Mouse (Mus musculus): ENCODE results near the gene Srbd1. TPM values are rescaled to one million over a fixed set of nuclear protein-coding genes. Genes with fewer than 3 reads are reported as not detected.

The Srbd1 gene
- polyA plus RNA-seq, 1 experiment from 2014 or later, result 9.1 TPM

- H3K4me2 ChIP-seq (ENCODE audit: low read length), result peak overlapping the region; percentile 95
- peaks cover 27% of the 10 kb centered on the region for H3K4me1 ChIP-seq (ENCODE audit: control insufficient read depth, insufficient read depth, low read length)
- H3K9me3 ChIP-seq (ENCODE audit: control insufficient read depth, low read length), result no peaks in the 10 kb centered on the region
- peaks cover 8% of the 10 kb centered on the region; the same call in 1 of the 2 replicates for H3K27me3 ChIP-seq (ENCODE audit: control insufficient read depth, insufficient read depth, low read length)
- no peaks in the 10 kb centered on the region for H3K36me3 ChIP-seq (ENCODE audit: control insufficient read depth, insufficient read depth, low read length)
- ATAC-seq (ENCODE audit: low FRiP score, low TSS enrichment) (no peak), DNase-seq (no peak)
- H3K4me3 ChIP-seq (replicated peaks; ENCODE audit: low read depth, low read length), result peak overlapping the region; percentile 67
- 50% methylated on average over 9 of the region's 9 CpGs for WGBS
- no peak overlapping the region for H3K27ac ChIP-seq (replicated peaks; ENCODE audit: low read depth, low read length)
- H3K9ac ChIP-seq (replicated peaks; ENCODE audit: low read length), result no peak overlapping the region
Measured at GRCm38 (mm10) chr17:86170164-86170958, 25.4 kb upstream of the Srbd1 start.

- ATAC-seq (ENCODE audit: low FRiP score, low TSS enrichment), result no peak
- H3K4me1 ChIP-seq (ENCODE audit: control insufficient read depth, insufficient read depth, low read length), result peaks cover 27% of the 10 kb centered on the region
- H3K9ac ChIP-seq (replicated peaks; ENCODE audit: low read length), result peak overlapping the region; percentile 77; the same call in 1 of the 2 replicates
- no peaks in the 10 kb centered on the region for H3K36me3 ChIP-seq (ENCODE audit: control insufficient read depth, insufficient read depth, low read length)
- no peak overlapping the region for H3K27ac ChIP-seq (replicated peaks; ENCODE audit: low read depth, low read length)
- peak overlapping the region; percentile 67 for H3K4me3 ChIP-seq (replicated peaks; ENCODE audit: low read depth, low read length)
- 21% methylated on average over 6 of the region's 6 CpGs for WGBS
- peak overlapping the region; percentile 95 for H3K4me2 ChIP-seq (ENCODE audit: low read length)
- H3K27me3 ChIP-seq (ENCODE audit: control insufficient read depth, insufficient read depth, low read length), result peaks cover 8% of the 10 kb centered on the region; the same call in 1 of the 2 replicates
- DNase-seq, result no peak
- H3K9me3 ChIP-seq (ENCODE audit: control insufficient read depth, low read length), result no peaks in the 10 kb centered on the region
Measured at GRCm38 (mm10) chr17:86169092-86169491, 24.1 kb upstream of the Srbd1 start.

GRCm38 (mm10) chr17:86168231-86168981, 23.4 kb upstream of the Srbd1 start:
- WGBS, result under 1% methylated on average over 64 of the region's 64 CpGs
- peaks cover 27% of the 10 kb centered on the region for H3K4me1 ChIP-seq (ENCODE audit: control insufficient read depth, insufficient read depth, low read length)

DNA sequence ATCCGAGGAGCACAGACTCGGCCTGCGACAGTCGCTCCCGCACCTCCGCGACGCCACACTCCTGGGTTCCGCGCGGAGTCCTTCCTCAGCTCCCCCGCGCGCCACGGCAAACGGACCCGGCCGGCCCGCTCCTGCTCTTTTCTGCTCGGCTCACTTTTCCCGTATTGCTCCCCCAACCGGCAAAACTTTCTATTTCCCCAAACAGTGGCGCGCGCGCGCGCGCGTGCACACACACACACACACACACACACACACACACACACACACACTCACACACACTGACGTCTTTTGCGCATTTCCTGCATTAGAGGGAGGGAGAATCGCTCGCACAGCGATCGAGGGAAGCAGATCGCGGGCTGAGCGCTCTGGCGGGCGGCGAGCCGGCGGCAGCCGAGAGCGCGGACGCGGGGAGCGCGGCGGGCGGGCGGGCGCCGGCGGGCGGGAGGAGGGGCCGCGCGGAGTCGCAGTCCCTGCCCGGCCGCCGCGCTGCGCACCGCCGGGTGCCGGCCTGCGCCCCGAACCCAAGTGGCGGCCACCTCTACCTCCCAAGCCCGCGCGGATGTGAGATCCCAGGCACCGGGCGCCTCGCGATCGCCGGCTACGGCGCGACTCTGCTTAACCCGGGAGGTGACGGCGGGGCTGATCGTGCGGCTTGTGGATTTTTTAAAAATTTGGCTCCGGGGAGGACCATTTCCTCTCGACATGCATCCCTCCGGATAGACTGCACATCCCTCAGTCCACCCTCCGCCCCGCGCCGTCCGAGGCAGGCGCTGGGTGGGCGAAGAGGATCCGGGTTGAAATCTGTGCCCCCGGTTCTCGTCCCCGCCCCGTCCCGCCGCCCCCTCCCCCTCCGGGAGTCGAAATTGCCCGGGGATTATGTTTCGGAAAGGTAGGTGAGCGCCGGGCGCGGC, 22.6 kb upstream of the Srbd1 start, which contains the start of gene Prkce:
Gene Prkce (plus strand): TSS at position 466 of the 911 bp plus-strand sequence.
- no peaks in the 10 kb centered on the region for H3K9me3 ChIP-seq (ENCODE audit: control insufficient read depth, low read length)
- peak within 1 kb of the TSS; percentile 67 for H3K4me3 ChIP-seq (replicated peaks; ENCODE audit: low read depth, low read length)
- H3K9ac ChIP-seq (replicated peaks; ENCODE audit: low read length), result peak within 1 kb of the TSS; percentile 77
- H3K4me2 ChIP-seq (ENCODE audit: low read length), result peak within 1 kb of the TSS; percentile 95
- peak within 1 kb of the TSS; percentile 85 for H3K27ac ChIP-seq (replicated peaks; ENCODE audit: low read depth, low read length)
- peaks cover 8% of the 10 kb centered on the region; the same call in 1 of the 2 replicates for H3K27me3 ChIP-seq (ENCODE audit: control insufficient read depth, insufficient read depth, low read length)
- no peaks in the 10 kb centered on the region for H3K36me3 ChIP-seq (ENCODE audit: control insufficient read depth, insufficient read depth, low read length)
- peaks cover 27% of the 10 kb centered on the region for H3K4me1 ChIP-seq (ENCODE audit: control insufficient read depth, insufficient read depth, low read length)
- DNase-seq (peak; percentile 94), ATAC-seq (ENCODE audit: low FRiP score, low TSS enrichment) (peak; percentile 74)
- under 1% methylated on average over 109 of the region's 115 CpGs for WGBS

More at GRCm38 (mm10) chr17:86168231-86168981, 23.4 kb upstream of the Srbd1 start:
- peak overlapping the region; percentile 95 for H3K4me2 ChIP-seq (ENCODE audit: low read length)
- peak overlapping the region; percentile 67 for H3K4me3 ChIP-seq (replicated peaks; ENCODE audit: low read depth, low read length)
- ATAC-seq (ENCODE audit: low FRiP score, low TSS enrichment) (no peak), DNase-seq (peak; percentile 71)
- peaks cover 8% of the 10 kb centered on the region; the same call in 1 of the 2 replicates for H3K27me3 ChIP-seq (ENCODE audit: control insufficient read depth, insufficient read depth, low read length)
- H3K9ac ChIP-seq (replicated peaks; ENCODE audit: low read length), result peak overlapping the region; percentile 77
- H3K36me3 ChIP-seq (ENCODE audit: control insufficient read depth, insufficient read depth, low read length), result no peaks in the 10 kb centered on the region
- H3K9me3 ChIP-seq (ENCODE audit: control insufficient read depth, low read length), result no peaks in the 10 kb centered on the region
- H3K27ac ChIP-seq (replicated peaks; ENCODE audit: low read depth, low read length), result peak overlapping the region; percentile 85

DNA sequence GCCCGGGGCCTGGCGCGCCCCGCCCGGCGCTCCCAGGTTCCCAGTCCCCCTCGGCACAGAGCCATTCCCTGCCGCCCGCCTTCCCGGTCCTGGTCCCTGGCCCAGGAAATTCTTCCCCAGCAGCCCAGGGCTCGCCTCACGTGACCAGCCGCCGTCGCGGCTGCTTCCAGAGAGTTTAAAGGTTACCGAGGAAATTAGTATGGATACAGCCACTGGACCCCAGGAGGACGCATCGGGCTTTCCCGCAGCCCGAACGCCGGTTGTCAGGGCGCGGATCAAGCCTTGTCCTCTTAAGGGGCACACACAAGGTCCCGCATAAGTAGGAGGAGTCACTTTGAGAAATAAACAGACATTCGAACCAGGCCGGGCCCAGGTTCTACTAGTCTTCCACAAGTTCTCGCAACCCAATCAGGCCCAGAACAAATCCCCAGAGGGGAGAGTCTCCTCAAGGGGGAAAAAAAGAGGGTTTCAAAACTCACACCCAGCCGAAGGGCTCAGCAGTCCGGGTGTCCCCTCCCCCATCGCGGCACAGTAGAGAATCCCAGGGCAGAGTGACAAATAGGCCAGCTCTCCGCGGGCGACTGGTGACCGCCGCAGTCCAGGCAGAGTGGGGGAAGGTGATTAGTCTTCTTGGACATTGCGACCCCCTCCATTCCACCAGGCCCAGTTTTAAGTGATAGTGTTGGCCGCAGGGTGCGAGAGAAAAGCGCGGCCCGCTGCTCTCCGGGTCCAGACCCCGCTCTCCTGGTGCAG, 21.8 kb upstream of the Srbd1 start:
- H3K4me1 ChIP-seq (ENCODE audit: control insufficient read depth, insufficient read depth, low read length), result peaks cover 27% of the 10 kb centered on the region
- H3K4me2 ChIP-seq (ENCODE audit: low read length), result peak overlapping the region; percentile 95
- peak; percentile 75 for DNase-seq
- under 1% methylated on average over 46 of the region's 46 CpGs for WGBS
- H3K36me3 ChIP-seq (ENCODE audit: control insufficient read depth, insufficient read depth, low read length), result no peaks in the 10 kb centered on the region
- peak overlapping the region; percentile 77 for H3K9ac ChIP-seq (replicated peaks; ENCODE audit: low read length)
- ATAC-seq (ENCODE audit: low FRiP score, low TSS enrichment), result peak; percentile 49
- H3K27me3 ChIP-seq (ENCODE audit: control insufficient read depth, insufficient read depth, low read length), result peaks cover 8% of the 10 kb centered on the region; the same call in 1 of the 2 replicates
- no peaks in the 10 kb centered on the region for H3K9me3 ChIP-seq (ENCODE audit: control insufficient read depth, low read length)
- H3K4me3 ChIP-seq (replicated peaks; ENCODE audit: low read depth, low read length), result peak overlapping the region; percentile 67
- peak overlapping the region; percentile 85 for H3K27ac ChIP-seq (replicated peaks; ENCODE audit: low read depth, low read length)

- peak overlapping the region; percentile 85; the same call in 1 of the 2 replicates for H3K27ac ChIP-seq (replicated peaks; ENCODE audit: low read depth, low read length)
Measured at GRCm38 (mm10) chr17:86166051-86166566, 21.1 kb upstream of the Srbd1 start.

GRCm38 (mm10) chr17:86164416-86164815, 19.4 kb upstream of the Srbd1 start:
- Histone ChIP-seq H3K27me3 (ENCODE audit: control insufficient read depth, insufficient read depth, low read length) (peaks cover 8% of the 10 kb centered on the region; the same call in 1 of the 2 replicates), H3K4me2 (ENCODE audit: low read length) (no peak overlapping the region), H3K27ac (replicated peaks; ENCODE audit: low read depth, low read length) (no peak overlapping the region), H3K36me3 (ENCODE audit: control insufficient read depth, insufficient read depth, low read length) (no peaks in the 10 kb centered on the region), H3K9me3 (ENCODE audit: control insufficient read depth, low read length) (no peaks in the 10 kb centered on the region), H3K4me3 (replicated peaks; ENCODE audit: low read depth, low read length) (no peak overlapping the region), H3K9ac (replicated peaks; ENCODE audit: low read length) (no peak overlapping the region), H3K4me1 (ENCODE audit: control insufficient read depth, insufficient read depth, low read length) (peaks cover 14% of the 10 kb centered on the region; the same call in 1 of the 2 replicates)
- no peak for ATAC-seq (ENCODE audit: low FRiP score, low TSS enrichment)
- WGBS, result 88% methylated on average over 7 of the region's 7 CpGs
- no peak for DNase-seq

More at GRCm38 (mm10) chr17:86166051-86166566, 21.1 kb upstream of the Srbd1 start:
- DNase-seq (no peak), ATAC-seq (ENCODE audit: low FRiP score, low TSS enrichment) (no peak)
- H3K4me2 ChIP-seq (ENCODE audit: low read length), result peak overlapping the region; percentile 95
- peaks cover 26% of the 10 kb centered on the region for H3K4me1 ChIP-seq (ENCODE audit: control insufficient read depth, insufficient read depth, low read length)
- peaks cover 8% of the 10 kb centered on the region; the same call in 1 of the 2 replicates for H3K27me3 ChIP-seq (ENCODE audit: control insufficient read depth, insufficient read depth, low read length)
- H3K36me3 ChIP-seq (ENCODE audit: control insufficient read depth, insufficient read depth, low read length), result no peaks in the 10 kb centered on the region
- H3K9ac ChIP-seq (replicated peaks; ENCODE audit: low read length), result peak overlapping the region; percentile 77
- 2% methylated on average over 19 of the region's 19 CpGs for WGBS
- H3K4me3 ChIP-seq (replicated peaks; ENCODE audit: low read depth, low read length), result peak overlapping the region; percentile 67
- H3K9me3 ChIP-seq (ENCODE audit: control insufficient read depth, low read length), result no peaks in the 10 kb centered on the region
